Mouse (Mus musculus): Measurements from ENCODE around the gene Btbd3.
"Not testable (repeated sequence)": the region's sequence is repeated elsewhere in the genome, so short reads cannot be mapped to it uniquely, and the experiment has no call there.

Btbd3 gene

GRCm38 (mm10) chr2:138279641-138280040 is 23.3 kb downstream of the Btbd3 start:
- peak in 1 of 2 experiments; percentile 35 for DNase-seq (ENCODE audit: low spot score in 2 of 2)

DNA sequence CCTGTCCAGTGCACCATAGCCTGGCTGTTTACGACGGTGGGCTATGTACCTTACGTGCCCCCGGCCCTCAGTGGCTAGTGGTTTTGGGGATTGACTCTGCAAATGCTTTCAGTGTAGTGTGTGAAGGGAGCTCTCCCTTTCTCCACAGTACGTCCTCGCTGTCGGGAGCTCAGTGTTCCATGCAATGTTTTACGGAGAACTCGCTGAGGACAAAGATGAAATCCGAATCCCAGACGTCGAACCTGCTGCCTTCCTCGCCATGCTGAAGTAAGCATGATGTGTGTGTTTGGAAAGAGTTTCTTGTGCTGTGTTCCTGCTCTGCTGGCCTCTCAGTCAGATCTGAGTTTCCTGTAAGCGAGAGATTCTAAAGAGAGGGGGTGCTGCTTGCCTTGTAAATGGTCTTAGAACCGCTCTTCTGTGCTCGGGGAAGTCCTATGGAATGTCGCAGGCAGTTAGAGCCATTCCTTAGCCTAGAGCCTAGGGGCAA is 23.9 kb downstream of the Btbd3 start:
- peak; percentile 39 to 43 for DNase-seq (ENCODE audit: low spot score in 2 of 2)

- peak in 1 of 2 experiments; percentile 45 for DNase-seq (ENCODE audit: low spot score in 2 of 2)
Observed at GRCm38 (mm10) chr2:138281550-138282201, 25.3 kb downstream of the Btbd3 start.

DNA sequence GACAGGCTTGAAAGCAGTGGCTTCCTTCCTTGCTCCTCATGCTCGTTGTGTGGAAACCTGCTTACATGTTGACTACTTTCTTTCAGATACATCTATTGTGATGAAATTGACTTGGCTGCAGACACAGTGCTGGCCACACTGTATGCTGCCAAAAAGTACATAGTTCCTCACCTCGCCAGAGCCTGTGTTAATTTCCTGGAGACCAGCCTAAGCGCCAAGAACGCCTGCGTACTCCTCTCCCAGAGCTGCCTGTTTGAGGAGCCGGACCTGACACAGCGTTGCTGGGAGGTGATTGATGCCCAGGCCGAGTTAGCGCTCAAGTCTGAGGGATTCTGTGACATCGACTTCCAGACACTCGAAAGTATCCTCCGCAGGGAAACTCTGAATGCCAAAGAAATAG is 27.0 kb downstream of the Btbd3 start:
- DNase-seq (ENCODE audit: low spot score in 2 of 2): no peak

GRCm38 (mm10) chr2:138283856-138284255 is 27.5 kb downstream of the Btbd3 start:
- DNase-seq (ENCODE audit: low spot score in 2 of 2): no peak

DNA sequence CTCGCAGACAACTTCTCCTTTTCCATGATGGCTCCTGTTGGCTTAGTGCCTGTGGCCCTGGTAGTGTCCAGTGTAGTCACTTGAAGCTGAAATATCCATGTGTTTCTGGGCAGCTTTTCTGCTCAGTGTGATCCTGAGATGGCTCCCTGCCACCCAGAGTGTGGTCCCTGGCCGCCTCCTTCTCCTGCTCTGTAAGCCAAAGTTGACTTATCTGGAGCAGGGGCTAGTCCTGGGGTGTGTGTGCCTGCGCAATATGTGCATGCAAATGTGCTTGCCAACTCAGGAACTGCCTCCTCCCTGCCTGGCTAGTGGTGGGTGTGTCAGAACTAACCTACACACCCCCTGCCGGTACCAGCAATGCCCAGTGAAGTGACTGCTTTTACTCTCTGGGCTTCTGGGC is 29.4 kb downstream of the Btbd3 start:
- DNase-seq (ENCODE audit: low spot score in 2 of 2): no peak

- no peak for DNase-seq (ENCODE audit: low spot score in 2 of 2)
Observed at GRCm38 (mm10) chr2:138290154-138290553, 33.8 kb downstream of the Btbd3 start.

- DNase-seq (ENCODE audit: low spot score in 2 of 2): no peak
Observed at GRCm38 (mm10) chr2:138294286-138294685, 37.9 kb downstream of the Btbd3 start.

DNA sequence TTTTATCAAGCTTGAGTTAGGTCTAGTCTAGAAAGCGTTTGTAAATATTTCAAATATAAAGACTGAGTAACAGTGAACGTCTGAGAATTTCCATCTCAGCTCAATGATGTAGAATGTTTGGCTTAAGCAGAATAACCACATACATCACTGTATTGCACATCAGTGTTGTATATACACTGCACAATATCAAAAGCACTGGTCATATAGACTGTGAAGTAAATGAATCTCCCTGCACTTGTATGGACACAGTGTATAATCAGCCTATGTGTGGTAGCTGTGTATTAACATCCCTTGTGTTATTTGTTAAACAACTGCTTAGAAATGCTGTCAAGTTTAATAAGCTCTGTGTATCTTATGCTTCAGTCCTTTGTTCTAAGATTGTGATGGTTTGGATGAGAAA is 49.9 kb downstream of the Btbd3 start:
- no peak for DNase-seq (ENCODE audit: low spot score in 2 of 2)

DNA sequence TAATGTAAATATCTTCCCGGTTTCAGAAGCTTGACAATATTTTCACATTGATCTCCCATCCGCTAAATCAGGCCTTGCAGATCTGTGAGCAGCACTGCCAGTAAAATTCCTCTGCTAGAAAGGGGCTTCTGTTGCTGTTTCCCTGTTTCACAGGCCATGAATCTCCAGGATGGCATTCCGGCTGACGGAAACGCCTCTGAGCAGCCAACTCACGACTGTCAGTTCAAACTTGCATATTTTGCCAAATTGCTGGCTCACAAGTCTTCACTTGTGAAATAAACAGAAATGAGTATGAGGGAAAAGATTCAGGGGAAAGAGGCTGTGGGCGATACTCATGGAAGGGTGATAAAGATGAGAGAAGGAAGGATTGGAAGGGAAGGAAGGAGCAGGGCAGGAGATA is 59.3 kb downstream of the Btbd3 start:
- DNase-seq (ENCODE audit: low spot score in 2 of 2): peak in 1 of 2 experiments; percentile 30

DNA sequence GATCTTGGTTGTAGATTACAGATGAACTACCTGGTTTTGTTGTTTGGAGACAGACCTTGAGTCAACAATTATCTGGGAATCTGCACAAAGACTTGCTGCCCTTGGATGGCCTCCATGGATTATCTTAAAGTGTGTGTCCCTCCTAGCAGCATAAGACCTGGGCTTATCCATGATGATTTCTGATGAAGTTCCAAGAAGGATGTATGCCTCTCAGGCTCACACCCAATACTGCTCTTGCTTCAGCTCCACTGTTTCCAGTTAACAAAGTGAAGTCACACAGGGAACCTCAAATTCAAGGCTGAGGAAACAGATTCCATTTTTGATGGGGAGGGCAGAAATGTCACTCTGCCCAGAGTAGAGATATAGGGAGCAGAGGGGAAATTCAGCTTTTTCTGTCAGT is 64.0 kb downstream of the Btbd3 start:
- no peak for DNase-seq (ENCODE audit: low spot score in 2 of 2)

DNA sequence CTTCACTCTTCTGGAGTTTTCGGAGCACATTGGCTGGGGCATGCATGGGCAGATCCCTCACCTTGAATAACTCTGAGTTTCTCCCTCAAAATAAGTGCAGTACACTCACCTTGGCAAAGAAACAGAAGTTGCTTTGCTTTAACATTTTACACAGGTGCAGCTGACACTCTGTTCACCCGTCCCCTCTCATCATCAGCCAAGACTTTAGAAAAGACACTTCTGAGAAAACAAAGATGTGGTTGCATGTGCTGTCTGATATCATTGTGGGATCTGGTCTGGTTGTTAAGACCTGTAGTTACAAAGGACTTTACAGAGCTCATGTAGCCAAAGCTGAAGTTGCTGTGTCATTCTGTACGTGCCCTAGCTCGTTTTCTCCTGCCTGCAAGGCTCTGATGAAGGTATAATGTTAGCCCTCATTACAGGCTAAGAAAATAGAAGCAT is 64.7 kb downstream of the Btbd3 start:
- no peak for DNase-seq (ENCODE audit: low spot score in 2 of 2)

- no peak for DNase-seq (ENCODE audit: low spot score in 2 of 2)
Observed at GRCm38 (mm10) chr2:138322270-138323114, 66.1 kb downstream of the Btbd3 start.

- DNase-seq (ENCODE audit: low spot score in 2 of 2): no peak
Observed at GRCm38 (mm10) chr2:138326367-138326766, 70.0 kb downstream of the Btbd3 start.

DNA sequence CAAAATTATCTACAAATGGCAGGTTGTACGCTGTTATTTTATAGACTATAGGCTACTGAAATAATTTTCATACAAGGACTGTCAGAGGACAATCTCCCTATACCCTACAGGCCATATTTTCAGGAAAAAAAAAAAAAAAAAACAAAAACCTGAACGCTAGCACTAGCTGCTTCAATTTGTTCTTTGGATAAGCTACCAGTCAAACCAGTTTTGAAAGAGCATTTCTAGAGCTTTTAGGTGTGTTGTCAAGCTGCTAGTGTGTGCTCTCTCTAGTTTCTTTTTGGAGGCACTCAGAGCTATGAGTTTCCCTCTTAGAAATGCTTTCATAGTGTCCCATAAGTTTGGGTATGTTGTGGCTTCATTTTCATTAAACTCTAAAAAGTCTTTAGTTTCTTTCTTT is 77.8 kb downstream of the Btbd3 start:
- not testable (repeated sequence) for DNase-seq (ENCODE audit: low spot score in 2 of 2)

- no peak for DNase-seq (ENCODE audit: low spot score in 2 of 2)
Observed at GRCm38 (mm10) chr2:138337886-138338494, 81.6 kb downstream of the Btbd3 start.

DNA sequence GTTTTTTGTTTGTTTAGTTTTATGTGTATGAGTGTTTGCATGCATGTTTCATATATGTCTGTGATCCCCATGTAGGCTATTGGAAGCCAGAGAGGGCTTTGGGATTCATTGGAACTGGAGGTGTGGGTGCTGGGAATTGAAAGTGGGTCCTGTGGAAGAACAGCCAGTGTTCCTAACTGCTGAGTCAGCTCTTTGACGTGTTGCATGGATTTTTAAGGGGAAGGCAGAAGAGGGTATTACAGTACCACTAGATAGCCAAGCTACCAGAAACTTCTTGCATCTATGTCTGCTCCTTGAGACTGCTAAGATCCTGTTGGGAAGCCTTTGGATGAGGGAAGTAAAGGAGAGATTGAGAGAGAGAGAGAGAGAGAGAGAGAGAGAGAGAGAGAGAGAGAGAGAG is 82.2 kb downstream of the Btbd3 start:
- no peak for DNase-seq (ENCODE audit: low spot score in 2 of 2)

GRCm38 (mm10) chr2:138355366-138355765 is 99.0 kb downstream of the Btbd3 start:
- DNase-seq (ENCODE audit: low spot score in 2 of 2): no peak

GRCm38 (mm10) chr2:138362474-138362873 is 106.1 kb downstream of the Btbd3 start:
- no peak for DNase-seq (ENCODE audit: low spot score in 2 of 2)

GRCm38 (mm10) chr2:138365391-138365790 is 109.0 kb downstream of the Btbd3 start:
- no peak for DNase-seq (ENCODE audit: low spot score in 2 of 2)

DNA sequence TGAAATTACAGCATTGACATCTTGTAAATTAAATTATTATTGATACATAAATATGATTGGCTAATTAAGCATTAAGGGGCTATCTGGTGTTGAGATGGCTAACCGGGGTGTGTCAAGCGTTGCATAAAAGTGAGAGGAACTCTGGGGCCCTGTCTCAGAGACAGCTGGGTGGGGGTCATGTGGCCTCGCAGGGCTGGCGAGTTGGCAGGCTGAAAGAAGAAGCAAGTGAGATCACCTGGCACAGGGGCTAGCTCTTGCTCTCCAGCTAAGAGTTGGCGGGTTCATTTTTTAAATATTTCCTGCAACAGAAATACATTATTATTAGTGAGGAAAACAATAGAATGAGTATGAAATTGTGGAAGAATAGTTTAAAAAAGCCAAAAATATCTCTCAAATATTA is 118.2 kb downstream of the Btbd3 start:
- DNase-seq (ENCODE audit: low spot score in 2 of 2): no peak

DNA sequence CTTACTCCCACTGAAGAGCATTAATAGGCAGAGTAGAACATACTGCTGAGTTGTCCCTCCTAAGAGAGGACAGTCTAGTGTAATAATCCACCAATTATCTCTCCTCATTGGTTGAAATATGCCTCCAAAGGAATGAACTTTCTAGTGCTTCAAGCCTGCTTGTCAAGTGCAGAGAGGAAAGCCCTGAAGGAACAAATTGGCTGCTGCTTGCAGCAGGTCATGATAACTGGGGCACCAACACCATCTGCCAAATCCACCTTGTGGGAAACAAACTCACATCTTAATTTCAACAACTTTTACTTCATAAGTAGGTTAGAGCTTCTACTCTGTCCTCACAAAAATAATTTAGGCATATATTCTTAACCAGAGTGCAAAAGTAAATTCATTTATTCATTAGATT is 122.5 kb downstream of the Btbd3 start:
- no peak for DNase-seq (ENCODE audit: low spot score in 2 of 2)

DNA sequence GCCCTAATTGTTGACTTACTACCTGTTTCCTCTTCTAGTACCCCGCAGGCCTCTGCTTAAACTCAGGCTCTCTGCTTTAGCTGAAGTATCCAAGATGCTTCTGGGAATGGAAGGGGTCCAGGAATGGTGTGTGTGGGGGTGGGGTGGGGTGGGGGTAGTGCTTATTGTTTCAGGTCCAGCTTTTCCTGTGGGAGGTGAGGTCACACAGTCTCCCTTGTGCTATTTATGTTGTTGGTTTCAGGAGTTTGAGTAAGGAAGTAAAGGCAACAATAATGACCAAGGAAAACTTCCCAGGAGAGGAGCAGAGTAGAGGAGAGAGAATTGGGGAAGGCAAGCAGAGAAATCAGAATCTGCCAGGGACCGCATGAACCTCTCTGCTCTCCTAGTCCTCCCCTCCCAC is 128.4 kb downstream of the Btbd3 start:
- DNase-seq (ENCODE audit: low spot score in 2 of 2): no peak

Data from right cerebral cortex, postnatal 10 days (tissue).